Mouse (Mus musculus): ENCODE results near the gene Cnnm3. TPM values are rescaled to one million over a fixed set of nuclear protein-coding genes. Genes with fewer than 3 reads are reported as not detected.

Gene Cnnm3
- 10 to 100 TPM; 37.2 to 37.5 TPM for polyA plus RNA-seq (2017; shearing (Covaris generic))

GRCm38 (mm10) chr1:36511289-36512021 is at the start of gene Cnnm3:
Gene Cnnm3, plus strand, starts transcription at chr1:36511867.

GRCm38 (mm10) chr1:36471181-36472105 is 40.2 kb upstream of the Cnnm3 start, which contains the start of gene Cnnm4:
Gene Cnnm4, plus strand, starts transcription at chr1:36471620.

GRCm38 (mm10) chr1:36536783-36537182 is 25.1 kb downstream of the Cnnm3 start, which contains the start of gene Ankrd23:
Gene Ankrd23, minus strand, starts transcription at chr1:36536883.

GRCm38 (mm10) chr1:36539186-36539585 is 27.5 kb downstream of the Cnnm3 start, which contains the start of gene Gm42417:
Gene Gm42417, minus strand, starts transcription at chr1:36539429.

GRCm38 (mm10) chr1:36546888-36547471 is 35.3 kb downstream of the Cnnm3 start, which contains the start of gene Ankrd39:
Gene Ankrd39, minus strand, starts transcription at chr1:36547445.

GRCm38 (mm10) chr1:36558031-36558993 is 46.6 kb downstream of the Cnnm3 start, which contains the start of gene Sema4c:
Gene Sema4c, minus strand, starts transcription at chr1:36558349.

Other genes starting within 250 kb of the Cnnm3 start
- gene Neurl3, start 237.2 kb upstream of the Cnnm3 start, polyA plus RNA-seq (2017; shearing (Covaris generic)) = 100 to 1,000 TPM; 118 to 129 TPM
- 100 to 1,000 TPM; 103 to 151 TPM for gene Arid5a, start 204.1 kb upstream of the Cnnm3 start, polyA plus RNA-seq (2017; shearing (Covaris generic))
- 10 to 100 TPM; 50.8 to 75.9 TPM for gene Kansl3, start 142.7 kb upstream of the Cnnm3 start, polyA plus RNA-seq (2017; shearing (Covaris generic))
- 1 to 10 TPM; 1.2 to 2.5 TPM for gene Fer1l5, start 139.6 kb upstream of the Cnnm3 start, polyA plus RNA-seq (2017; shearing (Covaris generic))
- 10 to 100 TPM; 27.8 to 30.6 TPM for gene Lman2l, start 66.6 kb upstream of the Cnnm3 start, polyA plus RNA-seq (2017; shearing (Covaris generic))
- 1 to 10 TPM; 2.4 to 3.1 TPM for gene Cnnm4, start 40.2 kb upstream of the Cnnm3 start, polyA plus RNA-seq (2017; shearing (Covaris generic))
- gene Ankrd23, start 25.0 kb downstream of the Cnnm3 start, polyA plus RNA-seq (2017; shearing (Covaris generic)) = 10 to 100 TPM; 23.2 to 33.0 TPM
- gene Gm42417, start 27.6 kb downstream of the Cnnm3 start, polyA plus RNA-seq (2017; shearing (Covaris generic)) = 1 to 10 TPM in 1 of 2 experiments, not detected in 1; 2.4 TPM
- 10 to 100 TPM; 27.3 to 32.9 TPM for gene Ankrd39, start 35.6 kb downstream of the Cnnm3 start, polyA plus RNA-seq (2017; shearing (Covaris generic))
- 1 to 10 TPM; 1.4 to 2.0 TPM for gene Sema4c, start 46.5 kb downstream of the Cnnm3 start, polyA plus RNA-seq (2017; shearing (Covaris generic))
- gene Fam178b, start 171.3 kb downstream of the Cnnm3 start, polyA plus RNA-seq (2017; shearing (Covaris generic)) = 1 to 10 TPM in 1 of 2 experiments, not detected in 1; 1.5 TPM
- 100 to 1,000 TPM; 434 to 442 TPM for gene Cox5b, start 179.6 kb downstream of the Cnnm3 start, polyA plus RNA-seq (2017; shearing (Covaris generic))
- gene 4933424G06Rik, start 198.3 kb downstream of the Cnnm3 start, polyA plus RNA-seq (2017; shearing (Covaris generic)) = not detected
- gene Actr1b, start 202.6 kb downstream of the Cnnm3 start, polyA plus RNA-seq (2017; shearing (Covaris generic)) = 10 to 100 TPM; 48.0 to 50.5 TPM
- gene Zap70, start 249.9 kb downstream of the Cnnm3 start, polyA plus RNA-seq (2017; shearing (Covaris generic)) = 100 to 1,000 TPM; 208 to 229 TPM

Data from inflammation-experienced regulatory T-cells (primary cell).